Mouse (Mus musculus): Measurements from ENCODE around the gene Akr1cl.
A peak's percentile ranks its signal among the peaks of the same experiment; 100 is the strongest.

Gene Akr1cl

DNA sequence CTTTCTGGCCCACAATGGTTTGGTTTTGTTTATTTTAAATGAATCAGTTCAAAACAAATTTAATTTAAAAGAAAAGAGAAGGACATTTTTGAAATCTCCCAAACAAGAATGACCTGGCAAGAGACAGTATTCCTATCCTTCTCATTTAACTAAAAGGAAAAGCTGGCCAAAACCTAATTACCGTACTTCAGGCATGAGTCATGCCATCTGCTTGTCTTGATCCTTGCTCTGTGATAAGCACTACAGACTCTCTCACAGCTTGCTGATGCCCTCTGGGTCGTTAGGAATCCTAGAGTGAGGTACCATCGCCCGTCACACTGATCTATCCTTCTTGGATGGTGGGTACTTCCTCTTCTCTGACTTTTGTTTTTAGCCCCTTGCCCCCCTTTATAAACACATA, 39.4 kb downstream of the Akr1cl start:
- no peak for DNase-seq (ENCODE audit: low read depth, low spot score)

DNA sequence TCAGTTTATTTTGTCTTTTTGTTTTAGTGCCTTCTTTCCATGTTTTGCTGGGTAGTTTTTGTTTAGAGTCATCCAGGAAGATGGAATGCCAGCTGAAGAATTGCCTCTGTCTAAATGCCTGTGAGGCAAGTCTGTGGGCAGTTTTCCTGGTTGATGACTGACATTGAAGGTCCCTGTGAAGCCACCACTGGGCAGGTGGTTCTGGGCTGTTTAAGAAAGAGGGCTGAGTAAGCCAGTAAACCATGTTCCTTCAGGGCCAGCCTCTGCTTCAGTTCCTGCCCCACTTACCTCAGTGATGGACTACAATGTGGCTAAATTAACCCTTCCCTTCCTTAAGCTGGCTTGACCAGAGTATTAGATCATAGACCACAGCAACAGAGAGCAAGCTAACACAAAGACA, 44.4 kb downstream of the Akr1cl start:
- DNase-seq (ENCODE audit: low read depth, low spot score) = no peak

- peak; percentile 50 for DNase-seq (ENCODE audit: low read depth, low spot score)
Measured at GRCm38 (mm10) chr1:64986120-64986519, 46.4 kb downstream of the Akr1cl start.

DNA sequence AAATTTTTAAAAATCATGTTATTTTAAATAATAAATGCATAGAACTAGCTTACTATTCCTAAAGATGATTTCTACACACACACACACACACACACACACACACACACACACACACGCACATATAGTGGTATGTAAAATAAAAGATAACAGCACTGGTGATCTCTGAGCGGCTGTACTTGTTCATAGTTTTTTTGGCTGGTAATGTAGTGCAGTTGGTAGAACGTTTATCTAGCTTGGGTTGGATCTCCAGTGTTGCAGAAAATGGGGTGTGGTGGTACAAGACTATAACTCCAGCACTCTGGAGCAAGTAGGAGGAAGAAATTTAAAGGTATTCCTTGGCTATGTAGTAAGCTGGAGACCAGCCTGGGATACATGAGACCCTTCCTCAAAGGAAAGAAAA, 49.3 kb downstream of the Akr1cl start:
- DNase-seq (ENCODE audit: low read depth, low spot score) = no peak

DNA sequence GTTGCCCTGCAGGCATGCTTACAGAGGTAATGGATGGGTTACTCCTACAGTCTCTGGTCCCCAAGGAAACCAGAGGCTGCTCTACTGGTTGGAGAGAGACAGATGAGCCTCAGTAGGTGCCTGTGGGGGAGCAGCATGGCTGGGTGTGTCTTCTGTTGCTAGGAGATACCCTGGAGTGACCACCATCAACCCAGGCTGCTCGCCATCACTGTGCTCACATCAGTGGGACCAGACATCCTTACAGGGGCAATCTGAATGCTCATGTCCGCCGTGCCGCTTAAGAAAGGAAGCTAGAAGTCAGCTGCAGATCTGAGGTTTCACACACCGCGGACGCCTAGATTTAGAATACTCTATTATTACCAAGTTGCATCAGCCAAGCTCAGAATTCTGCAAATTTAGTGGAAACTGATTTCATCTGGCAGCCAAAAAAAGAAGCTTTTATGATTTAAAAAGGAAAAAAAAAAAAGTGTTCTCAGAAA, 54.2 kb downstream of the Akr1cl start:
- peak; percentile 28 for DNase-seq (ENCODE audit: low read depth, low spot score)

- no peak for DNase-seq (ENCODE audit: low read depth, low spot score)
Measured at GRCm38 (mm10) chr1:64975346-64975745, 57.2 kb downstream of the Akr1cl start.

- DNase-seq (ENCODE audit: low read depth, low spot score) = no peak
Measured at GRCm38 (mm10) chr1:64970685-64971084, 61.9 kb downstream of the Akr1cl start.
